ENCODE assay signal across 8 mouse cellular contexts in genomic region chr11:3910513-3911310, GRCm38 (mm10). TPM values are rescaled to one million over a fixed set of nuclear protein-coding genes. Genes with fewer than 3 reads are reported as not detected.
A peak's percentile ranks its signal among the peaks of the same experiment; 100 is the strongest.
DNase-seq lines count a peak whose midpoint lies in the region; ATAC-seq and TF ChIP-seq lines count a peak whose summit lies in the region.

No protein-coding gene starts in this region.

- intact Hi-C loops in gastrocnemius, adult 2 months (cut with DNase I), result loop anchor here (10.0 kb wide), 1 partner anchor 106 kb away; no protein-coding TSS in a partner anchor

- peaks cover 74% of the 10 kb centered on the region for H3K79me2 ChIP-seq in macrophage (ENCODE audit: inconsistent target)

- peaks cover 26% of the 10 kb centered on the region for H3K27me3 ChIP-seq in liver, postnatal 0 days (ENCODE audit: insufficient read depth, low read length)

- peaks cover 15% of the 10 kb centered on the region; the same call in 1 of the 2 replicates for H3K36me3 ChIP-seq in macrophage (ENCODE audit: inconsistent target)
- no peaks in the 10 kb centered on the region for H3K36me3 ChIP-seq in liver, postnatal 0 days (replicated peaks; ENCODE audit: insufficient read depth, low read length)

- TF ChIP-seq EP300 in liver, postnatal 0 days (IDR thresholded peaks at IDR 0.05; ENCODE audit: low read depth), result no peak

- no peak for ATAC-seq in liver, postnatal 0 days

- peak overlapping the region; percentile 89 for H3K4me3 ChIP-seq in gastrocnemius, adult 2 months
- H3K4me3 ChIP-seq in macrophage (ENCODE audit: inconsistent target), result peak overlapping the region; percentile 86
- no peak overlapping the region for H3K4me3 ChIP-seq in liver, postnatal 0 days (ENCODE audit: low read depth, low read length)

- H3K9ac ChIP-seq in liver, postnatal 0 days (replicated peaks), result no peak overlapping the region

- WGBS in macrophage (ENCODE audit: missing documents), result 49% methylated on average over 5 of the region's 5 CpGs
- WGBS in liver, postnatal 0 days (ENCODE audit: insufficient replicate concordance), result 56% methylated on average over 5 of the region's 5 CpGs

- no peaks in the 10 kb centered on the region for H3K9me3 ChIP-seq in liver, postnatal 0 days (ENCODE audit: low read length)

- peak; percentile 31 for DNase-seq in kidney, adult 11 months
- DNase-seq in kidney, postnatal 14 days, result no peak
- DNase-seq in NIH3T3 (ENCODE audit: low read depth) (peak; percentile 60), liver (no peak)
- DNase-seq in gastrocnemius, adult 2 months, result peak; percentile 87
- DNase-seq in frontal cortex, postnatal 25 days (ENCODE audit: low spot score in 2 of 2), result no peak
- no peak for DNase-seq in liver, postnatal 0 days

- H3K27ac ChIP-seq in gastrocnemius, adult 2 months, result peak overlapping the region; percentile 92
- H3K27ac ChIP-seq in macrophage, result peak overlapping the region; percentile 68
- H3K27ac ChIP-seq in liver, postnatal 0 days (ENCODE audit: low read depth), result no peak overlapping the region

- H3K4me2 ChIP-seq in liver, postnatal 0 days (ENCODE audit: low read depth, low read length), result no peak overlapping the region

- peaks cover 17% of the 10 kb centered on the region for H3K4me1 ChIP-seq in liver, postnatal 0 days (ENCODE audit: insufficient read depth)

- TF ChIP-seq CTCF in gastrocnemius, adult 2 months (IDR thresholded peaks at IDR 0.05), result peak; percentile 51
- no peak for TF ChIP-seq CTCF in liver, postnatal 0 days (IDR thresholded peaks at IDR 0.05; ENCODE audit: low read depth)

RNA-seq across cellular contexts. Expression of gene Slc35e4, which starts 3.8 kb away (rescaled TPM):
- total RNA-seq in gastrocnemius, adult 2 months (2021), result 10 to 100 TPM; 18.4 to 19.6 TPM
- total RNA-seq in macrophage (2018; cell fraction: chromatin; rRNA removed), result 10 to 100 TPM in 4 of 26 experiments, 1 to 10 TPM in 22; 2.2 to 16.6 (median 5.0) TPM
- 10 to 100 TPM in 15 of 26 experiments, 1 to 10 TPM in 11; 5.3 to 27.6 (median 13.8) TPM for total RNA-seq in macrophage (2018; cell fraction: cytosol; rRNA removed)
- total RNA-seq in macrophage (2018; cell fraction: nucleus; rRNA removed), result 10 to 100 TPM in 15 of 26 experiments, 1 to 10 TPM in 11; 5.4 to 25.1 (median 10.6) TPM
- 7.6 to 21.0 TPM (median 11.5 TPM) in 3 replicates for polyA plus RNA-seq in macrophage (2018)
- 0.43 and 0.46 TPM in 2 replicates for polyA plus RNA-seq in liver, postnatal 0 days (2015; fragmentation: Nextera tagmentation; extraction: Ambion mirVana)

RNA-seq across cellular contexts. Expression of gene Dusp18, which starts 15.7 kb away (rescaled TPM):
- total RNA-seq in gastrocnemius, adult 2 months (2021), result 10 to 100 TPM in 1 of 2 experiments, 1 to 10 TPM in 1; 8.8 to 14.7 TPM
- total RNA-seq in macrophage (2018; cell fraction: chromatin; rRNA removed), result 1 to 10 TPM in 5 of 26 experiments, under 1 TPM in 14, not detected in 7; 0.18 to 2.4 (median 0.49) TPM
- 1 to 10 TPM; 1.1 to 3.5 (median 1.9) TPM for total RNA-seq in macrophage (2018; cell fraction: cytosol; rRNA removed)
- 1 to 10 TPM in 11 of 26 experiments, under 1 TPM in 15; 0.29 to 3.4 (median 0.92) TPM for total RNA-seq in macrophage (2018; cell fraction: nucleus; rRNA removed)
- polyA plus RNA-seq in macrophage (2018), result 1.5 to 2.8 TPM (median 1.5 TPM) in 3 replicates
- 0.19 and 0.27 TPM in 2 replicates for polyA plus RNA-seq in liver, postnatal 0 days (2015; fragmentation: Nextera tagmentation; extraction: Ambion mirVana)

RNA-seq across cellular contexts. Expression of gene 4921536K21Rik, which starts 15.8 kb away (rescaled TPM):
- total RNA-seq in gastrocnemius, adult 2 months (2021), result under 1 TPM; 0.10 to 0.31 TPM
- 1 to 10 TPM in 1 of 26 experiments, under 1 TPM in 6, not detected in 19; 0.21 to 1.2 (median 0.62) TPM for total RNA-seq in macrophage (2018; cell fraction: chromatin; rRNA removed)
- under 1 TPM; 0.04 to 0.59 (median 0.26) TPM for total RNA-seq in macrophage (2018; cell fraction: cytosol; rRNA removed)
- 1 to 10 TPM in 2 of 26 experiments, under 1 TPM in 20, not detected in 4; 0.24 to 1.4 (median 0.46) TPM for total RNA-seq in macrophage (2018; cell fraction: nucleus; rRNA removed)
- 0.23 to 0.27 TPM (median 0.26 TPM) in 3 replicates for polyA plus RNA-seq in macrophage (2018)
- polyA plus RNA-seq in liver, postnatal 0 days (2015; fragmentation: Nextera tagmentation; extraction: Ambion mirVana), result not detected in 2 replicates

RNA-seq across cellular contexts. Expression of gene Tcn2, which starts 21.2 kb away (rescaled TPM):
- total RNA-seq in gastrocnemius, adult 2 months (2021), result 10 to 100 TPM; 11.9 to 18.2 TPM
- 10 to 100 TPM in 19 of 26 experiments, 1 to 10 TPM in 7; 4.7 to 39.2 (median 15.6) TPM for total RNA-seq in macrophage (2018; cell fraction: chromatin; rRNA removed)
- 100 to 1,000 TPM in 16 of 26 experiments, 10 to 100 TPM in 10; 77.0 to 199 (median 125) TPM for total RNA-seq in macrophage (2018; cell fraction: cytosol; rRNA removed)
- 100 to 1,000 TPM in 10 of 26 experiments, 10 to 100 TPM in 16; 22.2 to 149 (median 94.6) TPM for total RNA-seq in macrophage (2018; cell fraction: nucleus; rRNA removed)
- polyA plus RNA-seq in macrophage (2018), result 146 to 274 TPM (median 178 TPM) in 3 replicates
- 55.5 and 61.3 TPM in 2 replicates for polyA plus RNA-seq in liver, postnatal 0 days (2015; fragmentation: Nextera tagmentation; extraction: Ambion mirVana)

RNA-seq across cellular contexts. Expression of gene Osbp2, which starts 47.0 kb away (rescaled TPM):
- total RNA-seq in gastrocnemius, adult 2 months (2021), result 1 to 10 TPM in 1 of 2 experiments, under 1 TPM in 1; 0.71 to 1.3 TPM
- total RNA-seq in macrophage (2018; cell fraction: chromatin; rRNA removed), result 10 to 100 TPM in 22 of 26 experiments, 1 to 10 TPM in 4; 6.7 to 69.7 (median 19.2) TPM
- total RNA-seq in macrophage (2018; cell fraction: cytosol; rRNA removed), result 10 to 100 TPM in 14 of 26 experiments, 1 to 10 TPM in 12; 4.3 to 30.6 (median 15.9) TPM
- total RNA-seq in macrophage (2018; cell fraction: nucleus; rRNA removed), result 10 to 100 TPM in 24 of 26 experiments, 1 to 10 TPM in 2; 7.6 to 53.1 (median 15.8) TPM
- 11.1 to 28.2 TPM (median 13.4 TPM) in 3 replicates for polyA plus RNA-seq in macrophage (2018)
- 0.07 TPM in 1 of 2 replicates, not detected in the other for polyA plus RNA-seq in liver, postnatal 0 days (2015; fragmentation: Nextera tagmentation; extraction: Ambion mirVana)

Comparison
In these comparisons a context has a peak if more than half of its experiments do, and no peak if none do; other contexts are left out.
1. DNase-seq: peak in kidney, adult 11 months (single experiment), NIH3T3 (single experiment) and gastrocnemius, adult 2 months (single experiment); none in kidney, postnatal 14 days (single experiment), frontal cortex, postnatal 25 days (0 of 2), liver (single experiment) and liver, postnatal 0 days (single experiment).